In genomic region chr8:124283644-124284332, GRCm38 (mm10) we compare ENCODE assay signal across 8 mouse cellular contexts. TPM values are rescaled to one million over a fixed set of nuclear protein-coding genes. Genes with fewer than 3 reads are reported as not detected.
DNase-seq lines count a peak whose midpoint lies in the region; ATAC-seq and TF ChIP-seq lines count a peak whose summit lies in the region.
"Had no signal": no experiment of that assay in that cellular context is flagged by ENCODE, and none has a peak within 500 bp of the region (broad histone marks: within the 10 kb centered on the region; RNA-seq: fewer than 3 reads in every experiment).

No protein-coding gene starts in this region.

- peaks cover 84% of the 10 kb centered on the region for H3K79me2 ChIP-seq in C2C12 (ENCODE audit: control insufficient read depth, insufficient read depth)

- H3K4me3 ChIP-seq in C2C12 (ENCODE audit: insufficient read depth, poor library complexity, severe bottlenecking), result no peak overlapping the region
- H3K4me3 ChIP-seq in forebrain, embryonic 15.5 days, result no peak overlapping the region
- no peak overlapping the region for H3K4me3 ChIP-seq in midbrain, embryonic 12.5 days
- no peak overlapping the region for H3K4me3 ChIP-seq in thymus, adult 2 months (ENCODE audit: control insufficient read depth, insufficient read depth, low read length)

- WGBS in forebrain, embryonic 15.5 days, result 25% methylated on average over 11 of the region's 11 CpGs
- WGBS in midbrain, embryonic 12.5 days, result 24% methylated on average over 11 of the region's 11 CpGs
- WGBS in thymus, adult 2 months, result 70% methylated on average over 11 of the region's 11 CpGs

- no peak for TF ChIP-seq CTCF in C2C12 (IDR thresholded peaks at IDR 0.05; ENCODE audit: control insufficient read depth, insufficient read depth, insufficient read length)
- TF ChIP-seq CTCF in thymus, adult 2 months (IDR thresholded peaks at IDR 0.05; ENCODE audit: borderline replicate concordance, control insufficient read depth, extremely low read depth, insufficient read depth, low read length, poor library complexity), result no peak

- no peak overlapping the region for H3K4me2 ChIP-seq in forebrain, embryonic 15.5 days (replicated peaks)
- peak overlapping the region; percentile 32 for H3K4me2 ChIP-seq in midbrain, embryonic 12.5 days (replicated peaks)

- peaks cover 16% of the 10 kb centered on the region for H3K79me3 ChIP-seq in C2C12 (ENCODE audit: low read depth)

- no peak for TF ChIP-seq POLR2A in thymus, adult 2 months (IDR thresholded peaks at IDR 0.05; ENCODE audit: control insufficient read depth, extremely low read depth, insufficient read depth, low read length, poor library complexity)

- H3K27ac ChIP-seq in forebrain, embryonic 15.5 days (replicated peaks), result peak overlapping the region; percentile 84
- H3K27ac ChIP-seq in midbrain, embryonic 12.5 days (replicated peaks), result peak overlapping the region; percentile 98
- no peak overlapping the region for H3K27ac ChIP-seq in thymus, adult 2 months (ENCODE audit: control insufficient read depth, insufficient read depth, low read length)

- DNase-seq in 3T3-L1 (ENCODE audit: low read depth, low spot score), result peak; percentile 45
- no peak for DNase-seq in urinary bladder, postnatal 10 days (ENCODE audit: low spot score)
- DNase-seq in thymus, adult 2 months, result no peak
- DNase-seq in gastrocnemius, postnatal 36 days, result no peak
- DNase-seq: gastrocnemius, postnatal 10 days had no signal

- H3ac ChIP-seq in C2C12 (ENCODE audit: control insufficient read depth, insufficient read length, low read depth), result peak overlapping the region; percentile 67

- no peak overlapping the region for H3K9ac ChIP-seq in forebrain, embryonic 15.5 days (replicated peaks)
- no peak overlapping the region; the same call in 1 of the 2 replicates for H3K9ac ChIP-seq in midbrain, embryonic 12.5 days (replicated peaks)

- no peaks in the 10 kb centered on the region for H3K36me3 ChIP-seq in C2C12 (ENCODE audit: control insufficient read depth, insufficient read depth)
- H3K36me3 ChIP-seq in forebrain, embryonic 15.5 days, result no peaks in the 10 kb centered on the region
- no peaks in the 10 kb centered on the region for H3K36me3 ChIP-seq in midbrain, embryonic 12.5 days
- H3K36me3 ChIP-seq in thymus, adult 2 months (ENCODE audit: control insufficient read depth, insufficient read depth, low read length), result no peaks in the 10 kb centered on the region

- H3K9me3 ChIP-seq in forebrain, embryonic 15.5 days, result no peaks in the 10 kb centered on the region
- no peaks in the 10 kb centered on the region for H3K9me3 ChIP-seq in midbrain, embryonic 12.5 days

- ATAC-seq in forebrain, embryonic 15.5 days (replicated peaks), result no peak
- ATAC-seq in midbrain, embryonic 12.5 days (ENCODE audit: low FRiP score, low read depth), result no peak

- no peaks in the 10 kb centered on the region for H3K27me3 ChIP-seq in C2C12 (ENCODE audit: control insufficient read depth, insufficient read depth, insufficient read length)
- no peaks in the 10 kb centered on the region for H3K27me3 ChIP-seq in forebrain, embryonic 15.5 days
- H3K27me3 ChIP-seq in midbrain, embryonic 12.5 days, result no peaks in the 10 kb centered on the region
- no peaks in the 10 kb centered on the region for H3K27me3 ChIP-seq in thymus, adult 2 months (ENCODE audit: control insufficient read depth, insufficient read depth, low read length)

- peaks cover 62% of the 10 kb centered on the region for H3K4me1 ChIP-seq in forebrain, embryonic 15.5 days
- H3K4me1 ChIP-seq in midbrain, embryonic 12.5 days, result peaks cover 77% of the 10 kb centered on the region
- H3K4me1 ChIP-seq in thymus, adult 2 months (replicated peaks; ENCODE audit: control insufficient read depth, insufficient read depth, low read length), result peaks cover 85% of the 10 kb centered on the region

- intact Hi-C loops in gastrocnemius, postnatal 36 days (cut with DNase I), result no loop called here

TF ChIP-seq in C2C12, 6 proteins besides CTCF, POLR2A, EP300 and RAD21:
- TF ChIP-seq MYOG (IDR thresholded peaks at IDR 0.05; ENCODE audit: control insufficient read depth, extremely low read depth, insufficient read length), result no peak
- TF ChIP-seq MAX (IDR thresholded peaks at IDR 0.05), result no peak
- TF ChIP-seq CEBPB (IDR thresholded peaks at IDR 0.05; ENCODE audit: low read depth), result peak; percentile 45

RNA-seq across cellular contexts. Expression of gene Galnt2, which starts 52.6 kb away (rescaled TPM):
- polyA plus RNA-seq in C2C12 (2012; fragmentation: generic; extraction: Trizol), result 55.5 TPM
- polyA plus RNA-seq in forebrain, embryonic 15.5 days (2015; fragmentation: Nextera tagmentation; extraction: Ambion mirVana), result 54.2 and 56.3 TPM in 2 replicates
- 80.7 and 86.2 TPM in 2 replicates for polyA plus RNA-seq in midbrain, embryonic 12.5 days (2016; fragmentation: Nextera tagmentation; extraction: Ambion mirVana)
- polyA plus RNA-seq in thymus, adult 2 months (2012; rRNA removed), result 22.2 and 29.0 TPM in 2 replicates
- total RNA-seq in gastrocnemius, postnatal 36 days (2021), result 10 to 100 TPM; 32.5 to 35.6 TPM
